Mouse (Mus musculus): Measurements from ENCODE around the gene Pex1.

- no peak for TF ChIP-seq CTCF (IDR thresholded peaks at IDR 0.05; ENCODE audit: borderline replicate concordance, insufficient read depth, low read depth, low read length)
- no peak for TF ChIP-seq POLR2A (IDR thresholded peaks at IDR 0.05; ENCODE audit: borderline replicate concordance, insufficient read depth, low read length)
Measured at GRCm38 (mm10) chr5:3551481-3551880, 44.4 kb upstream of the Pex1 start.
